Mouse (Mus musculus) midbrain, embryonic 13.5 days (tissue): ENCODE data around the gene Tub. TPM values are rescaled to one million over a fixed set of nuclear protein-coding genes. Genes with fewer than 3 reads are reported as not detected.
A peak's percentile ranks its signal among the peaks of the same experiment; 100 is the strongest.

Experiments
- ATAC-seq: fragments of 200-750 bp; cut with Nextera tagmentation; 2 replicates; pipeline ENCODE4 v1.8.0; 2017; ENCODE audit warnings: mild to moderate bottlenecking, moderate TSS enrichment, moderate library complexity
- H3K27ac ChIP-seq: fragments of 300-500 bp; sonication (generic); 2 replicates; pipeline ENCODE4 v1.5.1; 2015; ENCODE audit warnings: inconsistent platforms, mild to moderate bottlenecking, moderate library complexity
- H3K27me3 ChIP-seq: fragments of 300-500 bp; sonication (generic); 2 replicates; pipeline ENCODE4 v1.6.1; 2015; ENCODE audit warnings: mild to moderate bottlenecking, inconsistent platforms
- H3K36me3 ChIP-seq: fragments of 300-500 bp; sonication (generic); 2 replicates; pipeline ENCODE4 v1.6.1; 2015; ENCODE audit warnings: mild to moderate bottlenecking, inconsistent platforms
- H3K4me1 ChIP-seq: fragments of 300-500 bp; sonication (generic); replicated peaks from 2 replicates; pipeline ENCODE4 v1.6.1; 2015; ENCODE audit warnings: inconsistent platforms
- H3K4me2 ChIP-seq: fragments of 300-500 bp; sonication (generic); replicated peaks from 2 replicates; pipeline ENCODE4 v1.6.1; 2015; ENCODE audit warnings: moderate library complexity, mild to moderate bottlenecking, inconsistent platforms
- H3K4me3 ChIP-seq: fragments of 300-500 bp; sonication (generic); replicated peaks from 2 replicates; pipeline ENCODE4 v1.5.1; 2015; ENCODE audit warnings: mild to moderate bottlenecking, inconsistent platforms
- H3K9ac ChIP-seq: fragments of 300-500 bp; sonication (generic); replicated peaks from 2 replicates; pipeline ENCODE4 v1.6.1; 2015; ENCODE audit warnings: mild to moderate bottlenecking, inconsistent platforms
- H3K9me3 ChIP-seq: fragments of 300-500 bp; sonication (generic); 2 replicates; pipeline ENCODE4 v1.6.1; 2016; ENCODE audit warnings: mild to moderate bottlenecking, inconsistent platforms
- WGBS: fragments of 180-500 bp; shearing (Covaris S2); methylation state at CpG from one replicate; pipeline ENCODE4 v1.1.7; 2015; 5-methylcytosine and 5-hydroxymethylcytosine counted together
- polyA plus RNA-seq: library from polyadenylated mRNA; unstranded; fragments of >200 nt; fragmentation: Nextera tagmentation; extraction: Ambion mirVana; gene quantifications from 2 replicates; pipeline ENCODE4 v1.2.1, GENCODE M21; 2015

Gene Tub
- polyA plus RNA-seq, 1 experiment from 2014 or later, result 37.9 TPM

GRCm38 (mm10) chr7:108993230-108993629, 43.1 kb downstream of the Tub start:
- H3K36me3 ChIP-seq, result no peaks in the 10 kb centered on the region
- H3K4me1 ChIP-seq, result no peaks in the 10 kb centered on the region
- no peak overlapping the region for H3K9ac ChIP-seq
- no peak for ATAC-seq
- H3K4me3 ChIP-seq, result no peak overlapping the region
- H3K9me3 ChIP-seq, result no peaks in the 10 kb centered on the region
- H3K27me3 ChIP-seq, result no peaks in the 10 kb centered on the region
- no peak overlapping the region for H3K4me2 ChIP-seq
- 75% methylated on average over 7 of the region's 7 CpGs for WGBS
- H3K27ac ChIP-seq, result no peak overlapping the region

- H3K36me3 ChIP-seq, result no peaks in the 10 kb centered on the region
- no peaks in the 10 kb centered on the region for H3K4me1 ChIP-seq
- no peak for ATAC-seq
- H3K9me3 ChIP-seq, result no peaks in the 10 kb centered on the region
- H3K4me3 ChIP-seq, result no peak overlapping the region
- H3K27me3 ChIP-seq, result no peaks in the 10 kb centered on the region
- H3K9ac ChIP-seq, result no peak overlapping the region
- no peak overlapping the region for H3K27ac ChIP-seq
- no peak overlapping the region for H3K4me2 ChIP-seq
- WGBS, result 96% methylated on average over 3 of the region's 3 CpGs
These were observed 43.7 kb downstream of the Tub start for GRCm38 (mm10) chr7:108993881-108994291.

GRCm38 (mm10) chr7:108996156-108996555, 46.0 kb downstream of the Tub start:
- no peak overlapping the region for H3K27ac ChIP-seq

GRCm38 (mm10) chr7:109000315-109000954, 50.3 kb downstream of the Tub start:
- Histone ChIP-seq H3K4me2 (no peak overlapping the region), H3K9ac (no peak overlapping the region), H3K36me3 (no peaks in the 10 kb centered on the region), H3K4me3 (no peak overlapping the region), H3K4me1 (no peaks in the 10 kb centered on the region), H3K9me3 (no peaks in the 10 kb centered on the region), H3K27me3 (0 out of 2 replicates have a peak, but pooled peaks cover 8% of the 10 kb centered on the region), H3K27ac (no peak overlapping the region)
- peak; percentile 59; the same call in 1 of the 2 replicates for ATAC-seq
- 40% methylated on average over 4 of the region's 4 CpGs for WGBS

More at GRCm38 (mm10) chr7:108996156-108996555, 46.0 kb downstream of the Tub start:
- Histone ChIP-seq H3K9ac (no peak overlapping the region), H3K4me2 (no peak overlapping the region), H3K9me3 (no peaks in the 10 kb centered on the region), H3K27me3 (no peaks in the 10 kb centered on the region), H3K4me3 (no peak overlapping the region), H3K4me1 (no peaks in the 10 kb centered on the region), H3K36me3 (no peaks in the 10 kb centered on the region)
- ATAC-seq, result no peak
- WGBS, result 75% methylated on average over 6 of the region's 6 CpGs

- H3K4me2 ChIP-seq, result no peak overlapping the region
- no peak for ATAC-seq
- H3K4me3 ChIP-seq, result no peak overlapping the region
- no peaks in the 10 kb centered on the region for H3K36me3 ChIP-seq
- H3K27ac ChIP-seq, result no peak overlapping the region
- H3K27me3 ChIP-seq, result 0 out of 2 replicates have a peak, but pooled peaks cover 13% of the 10 kb centered on the region
- H3K9ac ChIP-seq, result no peak overlapping the region
- no peaks in the 10 kb centered on the region for H3K9me3 ChIP-seq
- no peaks in the 10 kb centered on the region for H3K4me1 ChIP-seq
- 89% methylated on average over 4 of the region's 4 CpGs for WGBS
These were observed 51.8 kb downstream of the Tub start for GRCm38 (mm10) chr7:109001971-109002370.

GRCm38 (mm10) chr7:109003653-109004052, 53.5 kb downstream of the Tub start:
- no peak for ATAC-seq
- H3K9ac ChIP-seq, result no peak overlapping the region
- H3K4me1 ChIP-seq, result no peaks in the 10 kb centered on the region
- H3K27ac ChIP-seq, result peak overlapping the region; percentile 22; the same call in 1 of the 2 replicates
- H3K4me3 ChIP-seq, result no peak overlapping the region
- no peaks in the 10 kb centered on the region for H3K9me3 ChIP-seq
- no peak overlapping the region for H3K4me2 ChIP-seq
- 4% methylated on average over 3 of the region's 3 CpGs for WGBS
- H3K27me3 ChIP-seq, result peaks cover 14% of the 10 kb centered on the region; the same call in 1 of the 2 replicates
- H3K36me3 ChIP-seq, result no peaks in the 10 kb centered on the region

GRCm38 (mm10) chr7:109009260-109009659, 59.1 kb downstream of the Tub start:
- 100% methylated on average over 1 of the region's 1 CpGs for WGBS
- H3K27ac ChIP-seq, result no peak overlapping the region
- peaks cover 26% of the 10 kb centered on the region for H3K27me3 ChIP-seq
- no peak for ATAC-seq
- H3K4me3 ChIP-seq, result no peak overlapping the region
- H3K4me1 ChIP-seq, result peaks cover 38% of the 10 kb centered on the region
- H3K4me2 ChIP-seq, result no peak overlapping the region
- no peak overlapping the region for H3K9ac ChIP-seq
- no peaks in the 10 kb centered on the region for H3K9me3 ChIP-seq
- H3K36me3 ChIP-seq, result no peaks in the 10 kb centered on the region

- peak overlapping the region; percentile 73 for H3K4me2 ChIP-seq
- H3K27me3 ChIP-seq, result peaks cover 26% of the 10 kb centered on the region
- peak overlapping the region; percentile 93 for H3K9ac ChIP-seq
- peak overlapping the region; percentile 82 for H3K4me3 ChIP-seq
- no peaks in the 10 kb centered on the region for H3K9me3 ChIP-seq
- H3K36me3 ChIP-seq, result no peaks in the 10 kb centered on the region
- peaks cover 49% of the 10 kb centered on the region for H3K4me1 ChIP-seq
- WGBS, result 1% methylated on average over 67 of the region's 82 CpGs
- ATAC-seq, result peak; percentile 79
- peak overlapping the region; percentile 90 for H3K27ac ChIP-seq
These were observed 60.8 kb downstream of the Tub start for GRCm38 (mm10) chr7:109010720-109011595.

- Histone ChIP-seq H3K9me3 (no peaks in the 10 kb centered on the region), H3K27me3 (peaks cover 23% of the 10 kb centered on the region), H3K4me1 (peaks cover 56% of the 10 kb centered on the region), H3K36me3 (no peaks in the 10 kb centered on the region), H3K4me3 (peak overlapping the region; percentile 82), H3K27ac (peak overlapping the region; percentile 90), H3K4me2 (peak overlapping the region; percentile 73), H3K9ac (peak overlapping the region; percentile 93)
- WGBS, result 17% methylated on average over 8 of the region's 8 CpGs
- ATAC-seq, result peak; percentile 90
These were observed 61.5 kb downstream of the Tub start for GRCm38 (mm10) chr7:109011596-109012180.

GRCm38 (mm10) chr7:109012575-109012974, 62.4 kb downstream of the Tub start:
- no peaks in the 10 kb centered on the region for H3K9me3 ChIP-seq
- peaks cover 21% of the 10 kb centered on the region for H3K27me3 ChIP-seq
- H3K27ac ChIP-seq, result peak overlapping the region; percentile 90
- H3K36me3 ChIP-seq, result 0 out of 2 replicates have a peak, but pooled peaks cover under 1% of the 10 kb centered on the region
- 70% methylated on average over 1 of the region's 1 CpGs for WGBS
- peak overlapping the region; percentile 57 for H3K9ac ChIP-seq
- peak overlapping the region; percentile 73 for H3K4me2 ChIP-seq
- H3K4me1 ChIP-seq, result peaks cover 61% of the 10 kb centered on the region
- peak overlapping the region; percentile 82 for H3K4me3 ChIP-seq
- ATAC-seq, result no peak

GRCm38 (mm10) chr7:109012998-109013625, 63.0 kb downstream of the Tub start:
- Histone ChIP-seq H3K4me3 (peak overlapping the region; percentile 82), H3K27me3 (peaks cover 21% of the 10 kb centered on the region), H3K36me3 (peaks cover 6% of the 10 kb centered on the region; the same call in 1 of the 2 replicates), H3K27ac (peak overlapping the region; percentile 90; the same call in 1 of the 2 replicates), H3K9ac (peak overlapping the region; percentile 57), H3K4me2 (peak overlapping the region; percentile 73), H3K4me1 (peaks cover 61% of the 10 kb centered on the region), H3K9me3 (no peaks in the 10 kb centered on the region)
- ATAC-seq, result no peak
- WGBS, result 38% methylated on average over 4 of the region's 4 CpGs
